Mouse (Mus musculus) embryonic fibroblast, embryonic 13.5 days (primary cell): ENCODE results near the gene Deaf1.

Source experiments
- CTCF ChIP-seq: IDR thresholded peaks from 2 replicates; pipeline ENCODE4 v1.5.1; 2011; ENCODE audit warnings: mild to moderate bottlenecking, control low read depth, low read length, moderate library complexity, borderline replicate concordance; ENCODE audit not compliant: insufficient read depth
- POLR2A ChIP-seq: IDR thresholded peaks from 2 replicates; pipeline ENCODE4 v1.6.1; 2011; ENCODE audit warnings: low read depth, mild to moderate bottlenecking, control low read depth, low read length, moderate library complexity

GRCm38 (mm10) chr7:141301386-141301785, 26.1 kb downstream of the Deaf1 start:
- no peak for TF ChIP-seq CTCF
- TF ChIP-seq POLR2A, result no peak
